Comparison of ENCODE assay signal across 8 mouse cellular contexts in genomic region chr17:36032351-36032875, GRCm38 (mm10). TPM values are rescaled to one million over a fixed set of nuclear protein-coding genes. Genes with fewer than 3 reads are reported as not detected.
DNase-seq lines count a peak whose midpoint lies in the region; ATAC-seq and TF ChIP-seq lines count a peak whose summit lies in the region.
"Not testable (repeated sequence)": the region's sequence is repeated elsewhere in the genome, so short reads cannot be mapped to it uniquely, and the experiment has no call there.

TSS of gene H2-T23 (minus strand) at chr17:36032855.

- not testable (repeated sequence) for TF ChIP-seq POLR2A in myocyte (IDR thresholded peaks at IDR 0.05; ENCODE audit: insufficient read length, low read depth)

- peaks cover 25% of the 10 kb centered on the region for H3K79me2 ChIP-seq in myocyte (ENCODE audit: control insufficient read depth, insufficient read depth)

- peak within 1 kb of the TSS; percentile 65 for H3K9ac ChIP-seq in forebrain, embryonic 13.5 days
- H3K9ac ChIP-seq in liver, embryonic 15.5 days = peak within 1 kb of the TSS; percentile 69
- peak within 1 kb of the TSS; percentile 41; the same call in 1 of the 2 replicates for H3K9ac ChIP-seq in stomach, embryonic 15.5 days

- H3ac ChIP-seq in myocyte (ENCODE audit: control insufficient read depth, insufficient read length) = peak within 1 kb of the TSS; percentile 20

- not testable (repeated sequence) for H3K9me3 ChIP-seq in forebrain, embryonic 13.5 days (replicated peaks); liver, embryonic 15.5 days (replicated peaks); stomach, embryonic 15.5 days

- WGBS in forebrain, embryonic 13.5 days = under 1% methylated on average over 25 of the region's 25 CpGs
- under 1% methylated on average over 24 of the region's 25 CpGs for WGBS in liver, embryonic 15.5 days (ENCODE audit: insufficient replicate concordance)
- 7% methylated on average over 23 of the region's 25 CpGs for WGBS in stomach, embryonic 15.5 days

- not testable (repeated sequence) for H3K36me3 ChIP-seq in forebrain, embryonic 13.5 days (ENCODE audit: poor library complexity, severe bottlenecking); liver, embryonic 15.5 days (replicated peaks); myocyte (ENCODE audit: control insufficient read depth, insufficient read depth); stomach, embryonic 15.5 days

- H3K27me3 ChIP-seq in forebrain, embryonic 13.5 days; liver, embryonic 15.5 days; myocyte (ENCODE audit: control insufficient read depth, insufficient read depth, insufficient read length); stomach, embryonic 15.5 days (replicated peaks): not testable (repeated sequence)

- H3K4me2 ChIP-seq in forebrain, embryonic 13.5 days = peak within 1 kb of the TSS; percentile 81
- peak within 1 kb of the TSS; percentile 86 for H3K4me2 ChIP-seq in liver, embryonic 15.5 days
- peak within 1 kb of the TSS; percentile 73 for H3K4me2 ChIP-seq in myocyte (ENCODE audit: low read depth)
- peak within 1 kb of the TSS; percentile 95 for H3K4me2 ChIP-seq in stomach, embryonic 15.5 days

- peak; percentile 55 for ATAC-seq in forebrain, embryonic 13.5 days
- peak; percentile 38 for ATAC-seq in liver, embryonic 15.5 days (ENCODE audit: insufficient read depth)
- ATAC-seq in stomach, embryonic 15.5 days (ENCODE audit: insufficient read depth, low FRiP score, low read depth) = peak; percentile 65

- peak; percentile 81 for DNase-seq in CD4-positive, CD25-positive, alpha-beta regulatory T cell, adult 2 months (ENCODE audit: low read depth, low spot score)
- DNase-seq in adrenal gland, postnatal 4 days (ENCODE audit: low spot score in 2 of 2) = peak in 1 of 2 experiments; percentile 32
- DNase-seq in heart, postnatal 14 days = peak; percentile 48
- peak; percentile 77 for DNase-seq in kidney, postnatal 10 days

- H3K27ac ChIP-seq in forebrain, embryonic 13.5 days; stomach, embryonic 15.5 days: not testable (repeated sequence)
- peak within 1 kb of the TSS; percentile 76 for H3K27ac ChIP-seq in liver, embryonic 15.5 days (replicated peaks)

- H3K4me3 ChIP-seq in forebrain, embryonic 13.5 days = peak within 1 kb of the TSS; percentile 47
- H3K4me3 ChIP-seq in liver, embryonic 15.5 days (replicated peaks) = peak within 1 kb of the TSS; percentile 68
- peak within 1 kb of the TSS; percentile 39 for H3K4me3 ChIP-seq in myocyte
- H3K4me3 ChIP-seq in stomach, embryonic 15.5 days (replicated peaks) = peak within 1 kb of the TSS; percentile 55

- H3K4me1 ChIP-seq in forebrain, embryonic 13.5 days; stomach, embryonic 15.5 days: not testable (repeated sequence)
- peaks cover 36% of the 10 kb centered on the region for H3K4me1 ChIP-seq in liver, embryonic 15.5 days (replicated peaks)

- intact Hi-C loops in heart, postnatal 14 days (cut with DNase I) = not testable (repeated sequence)

TF ChIP-seq in myocyte, 11 proteins besides CTCF, POLR2A, EP300 and RAD21:
- TF ChIP-seq REST (IDR thresholded peaks at IDR 0.05; ENCODE audit: insufficient read depth, insufficient read length) = peak; percentile 67

RNA-seq across cellular contexts. Expression of gene H2-T23, which starts in this region (rescaled TPM):
- total RNA-seq in adrenal gland, postnatal 4 days (2021) = 10 to 100 TPM; 33.9 to 55.1 TPM
- polyA plus RNA-seq in forebrain, embryonic 13.5 days (2015; fragmentation: Nextera tagmentation; extraction: Ambion mirVana) = 5.6 and 5.7 TPM in 2 replicates
- total RNA-seq in heart, postnatal 14 days (2021) = 10 to 100 TPM; 23.2 to 24.0 TPM
- polyA plus RNA-seq in liver, embryonic 15.5 days (2015; fragmentation: Nextera tagmentation; extraction: Ambion mirVana) = 52.8 and 65.8 TPM in 2 replicates
- polyA plus RNA-seq in myocyte (2012; fragmentation: generic; extraction: Trizol) = 13.6 TPM
- polyA plus RNA-seq in stomach, embryonic 15.5 days (2015; fragmentation: Nextera tagmentation; extraction: Ambion mirVana) = 11.4 and 14.8 TPM in 2 replicates
